Mouse (Mus musculus): ENCODE data around the gene Capn11.

- no peak for TF ChIP-seq CTCF (IDR thresholded peaks at IDR 0.05; ENCODE audit: insufficient read depth, low read length)
- peak; percentile 66; the same call in 1 of the 2 replicates for TF ChIP-seq POLR2A (IDR thresholded peaks at IDR 0.05; ENCODE audit: borderline replicate concordance, extremely low read depth, low read depth, low read length)
Observed at GRCm38 (mm10) chr17:45686093-45686619, 27.0 kb upstream of the Capn11 start, which contains the start of gene Mrpl14.

All from lung, adult 2 months (tissue).